Mouse (Mus musculus): ENCODE results near the gene Tshr.

The Tshr gene

DNA sequence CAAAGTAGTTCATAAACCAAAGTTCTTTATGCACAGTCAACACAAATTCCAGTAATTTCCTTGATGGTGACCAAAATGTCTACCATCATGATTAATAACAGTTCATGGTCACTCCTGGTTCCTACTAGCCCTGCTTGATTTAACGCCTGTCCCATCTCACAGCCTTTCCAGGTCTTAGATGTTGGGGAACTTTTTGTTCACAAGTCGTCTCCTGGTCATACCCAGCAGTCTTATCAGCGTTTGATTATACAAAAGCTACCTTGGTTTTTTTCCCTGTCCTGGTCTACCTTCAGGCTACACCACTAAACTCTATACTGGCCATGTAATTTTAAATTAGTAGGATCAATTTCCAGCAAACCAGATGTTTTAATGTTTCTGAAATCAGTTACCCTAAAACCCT, 202.7 kb downstream of the Tshr start:
- DNase-seq (ENCODE audit: extremely low read depth, low read depth, low spot score) = no peak

- DNase-seq (ENCODE audit: extremely low read depth, low read depth, low spot score) = no peak
Measured at GRCm38 (mm10) chr12:91587491-91588033, 203.2 kb downstream of the Tshr start.

- DNase-seq (ENCODE audit: extremely low read depth, low read depth, low spot score) = no peak
Measured at GRCm38 (mm10) chr12:91588176-91588669, 203.9 kb downstream of the Tshr start.

DNA sequence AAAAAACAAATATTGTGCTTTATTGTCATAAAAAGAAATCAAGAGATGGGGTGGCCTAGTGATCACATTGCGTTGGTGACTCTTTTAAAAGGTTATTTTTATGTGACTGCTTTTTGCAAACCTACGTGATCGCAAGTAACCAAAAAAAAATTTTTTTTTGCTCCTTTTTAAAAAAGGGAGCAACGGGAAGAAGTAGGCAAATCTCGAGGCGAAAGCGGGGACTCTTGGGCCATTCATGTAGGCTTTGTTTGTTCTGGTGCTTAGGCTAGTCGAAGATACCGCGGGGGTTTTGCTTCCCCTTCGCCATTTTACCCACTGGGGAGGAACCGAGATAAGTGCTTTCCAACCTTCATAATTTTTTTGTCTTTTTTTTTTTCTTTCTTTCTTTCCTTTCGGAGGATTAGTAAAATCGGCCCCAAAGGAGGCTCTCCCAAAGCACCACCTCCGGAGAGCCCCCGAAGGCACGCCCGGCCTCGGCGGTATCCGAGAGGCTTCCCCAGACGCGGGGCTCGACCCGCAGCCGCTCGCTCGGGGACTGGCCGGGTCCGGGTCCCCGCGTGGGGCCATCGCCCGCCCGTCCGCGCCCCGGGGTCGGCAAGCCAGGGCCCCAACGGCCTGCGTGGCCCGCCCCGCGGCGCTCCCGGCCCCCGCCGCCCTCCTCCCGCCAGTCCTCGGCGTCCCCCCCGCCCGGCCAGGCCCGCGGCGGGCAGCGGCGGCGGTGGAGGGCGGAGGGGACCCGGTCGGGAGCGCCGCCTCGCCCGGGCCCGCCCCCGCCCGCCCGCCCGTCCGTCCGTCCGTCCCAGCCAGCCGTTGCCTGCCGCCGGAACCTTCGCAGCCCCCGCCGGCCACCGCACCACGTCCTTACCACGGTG, 204.5 kb downstream of the Tshr start:
- DNase-seq (ENCODE audit: extremely low read depth, low read depth, low spot score) = no peak

DNA sequence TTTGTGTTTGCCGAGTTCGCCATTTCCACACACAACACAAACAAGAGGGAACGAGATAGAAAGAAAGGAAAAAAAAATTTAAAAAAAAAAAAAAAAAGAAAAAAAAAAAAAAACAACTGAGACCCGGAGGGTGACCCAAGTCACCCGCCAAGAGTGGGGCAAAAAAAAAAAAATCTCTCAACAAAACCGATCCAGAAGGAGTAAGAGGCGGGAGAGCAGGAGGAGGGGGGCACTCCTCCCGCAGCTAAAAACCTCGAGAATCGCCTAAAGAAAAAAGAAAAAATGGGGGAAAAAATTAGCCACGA, 205.1 kb downstream of the Tshr start:
- no peak for DNase-seq (ENCODE audit: extremely low read depth, low read depth, low spot score)

GRCm38 (mm10) chr12:91589847-91590690, 205.7 kb downstream of the Tshr start, which contains the start of gene Gtf2a1:
TSS of gene Gtf2a1 (minus strand) at chr12:91590487.
- DNase-seq (ENCODE audit: extremely low read depth, low read depth, low spot score) = no peak

DNA sequence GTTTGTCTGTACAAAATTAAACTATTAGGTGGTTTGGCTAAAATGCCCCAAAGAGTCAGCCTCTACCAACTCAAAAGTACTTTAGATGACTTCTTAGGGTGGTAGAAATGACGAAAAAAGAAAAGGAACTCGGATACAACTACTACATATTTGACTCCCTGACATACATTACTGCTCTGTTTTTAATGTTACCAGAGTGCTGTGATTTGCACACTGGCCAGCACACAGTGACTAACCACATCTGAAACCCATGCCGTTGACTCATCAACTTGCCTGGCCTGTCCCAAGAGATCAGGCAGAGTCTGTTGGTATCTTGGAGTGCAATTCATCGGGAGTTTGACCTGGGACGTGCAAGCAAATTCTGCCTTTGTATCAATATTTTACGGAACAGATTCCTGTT, 206.4 kb downstream of the Tshr start:
- no peak for DNase-seq (ENCODE audit: extremely low read depth, low read depth, low spot score)

GRCm38 (mm10) chr12:91591191-91591590, 206.8 kb downstream of the Tshr start:
- no peak for DNase-seq (ENCODE audit: extremely low read depth, low read depth, low spot score)

- DNase-seq (ENCODE audit: extremely low read depth, low read depth, low spot score) = no peak
Measured at GRCm38 (mm10) chr12:91592128-91592527, 207.8 kb downstream of the Tshr start.

Data from fat pad, adult 2 months (tissue).